Mouse (Mus musculus): ENCODE results near the gene Tenm3.

The Tenm3 gene

DNA sequence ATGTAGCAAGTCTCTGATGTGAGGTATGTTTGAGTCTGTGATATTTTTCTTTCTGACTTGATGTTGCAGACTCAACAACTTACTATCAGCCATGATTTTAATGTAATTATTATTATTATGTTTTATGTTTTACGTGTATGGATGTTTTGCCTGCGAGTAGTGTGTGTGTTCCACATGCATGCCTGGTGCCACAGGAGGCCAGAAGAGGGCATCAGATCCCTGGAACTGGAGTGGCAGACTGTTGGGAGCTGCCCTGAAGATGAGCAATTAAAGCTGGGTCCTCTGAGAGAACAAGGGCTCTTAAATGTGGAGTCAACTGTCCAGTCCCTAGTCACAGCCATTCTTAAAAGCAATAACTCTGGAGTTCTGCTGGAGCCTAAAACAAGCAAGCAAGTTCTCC, 564.4 kb downstream of the Tenm3 start:
- WGBS, result 98% methylated on average over 2 of the region's 2 CpGs

DNA sequence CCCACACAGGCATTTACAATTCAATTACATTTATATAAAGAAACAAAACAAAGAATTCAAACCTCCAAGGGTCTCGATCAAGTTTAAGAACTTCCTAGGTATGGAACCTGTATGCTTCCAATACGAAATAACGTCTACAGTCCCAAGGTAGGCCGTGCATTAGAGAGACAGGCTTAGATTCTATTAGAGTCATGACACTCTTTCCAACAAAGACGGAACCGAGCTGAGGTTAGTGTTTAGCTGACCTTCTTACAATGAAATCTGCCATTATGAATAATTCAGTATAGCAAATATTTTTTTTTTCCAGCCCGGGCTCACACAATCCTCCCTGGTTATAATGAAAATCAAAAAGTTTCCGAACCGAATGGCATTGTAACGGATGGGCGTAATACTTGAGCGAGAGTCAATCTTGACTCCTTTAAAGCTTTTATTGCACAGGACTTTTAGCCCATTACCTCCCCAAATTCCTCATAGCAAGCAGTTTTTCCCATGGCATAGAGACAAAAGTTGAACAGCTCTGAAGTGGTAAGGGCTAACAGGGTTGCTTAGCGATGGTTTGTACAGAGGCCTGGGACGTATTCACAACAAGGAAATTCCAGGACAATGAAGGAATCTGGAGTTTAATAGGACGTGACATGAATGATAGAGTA, 565.6 kb downstream of the Tenm3 start:
- 74% methylated on average over 15 of the region's 15 CpGs for WGBS

DNA sequence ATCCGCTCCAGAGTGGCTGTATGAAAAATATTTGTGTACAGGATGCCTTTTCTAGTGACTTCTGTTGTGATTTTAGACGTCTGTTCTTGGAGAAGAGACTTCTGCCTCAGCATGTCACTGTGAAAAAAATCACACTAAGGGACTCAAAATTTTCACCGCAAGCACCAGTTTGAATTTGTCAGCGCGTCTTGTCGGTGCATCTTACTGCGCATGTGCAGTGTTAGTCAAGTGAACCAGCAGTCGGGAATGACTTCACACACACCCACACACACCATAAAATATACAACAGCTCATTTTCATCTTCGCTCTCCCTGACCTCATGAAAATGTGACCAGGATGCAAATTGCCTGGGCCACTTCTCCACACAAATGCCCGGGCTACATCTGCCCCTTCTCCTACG, 568.7 kb downstream of the Tenm3 start:
- 66% methylated on average over 11 of the region's 11 CpGs for WGBS

DNA sequence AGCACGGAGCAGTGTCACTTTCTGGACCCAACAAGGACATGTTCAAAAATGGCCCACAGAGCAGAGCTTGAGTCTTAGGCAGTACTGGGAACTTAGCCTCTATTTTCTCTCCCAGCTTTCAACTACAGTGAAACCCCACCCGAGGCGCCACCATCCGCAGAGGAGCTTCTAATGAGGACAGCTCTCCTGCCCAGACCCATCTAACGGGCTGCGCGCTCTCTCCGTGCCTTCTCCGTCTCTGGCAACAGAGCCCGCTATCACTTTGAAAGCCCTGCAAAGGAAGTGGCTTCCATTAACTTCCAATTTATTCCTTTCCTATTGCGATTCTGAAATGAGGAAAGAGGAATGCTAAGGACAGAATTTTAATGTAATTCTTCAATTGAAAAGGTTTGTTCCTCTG, 569.2 kb downstream of the Tenm3 start:
- 71% methylated on average over 11 of the region's 11 CpGs for WGBS

DNA sequence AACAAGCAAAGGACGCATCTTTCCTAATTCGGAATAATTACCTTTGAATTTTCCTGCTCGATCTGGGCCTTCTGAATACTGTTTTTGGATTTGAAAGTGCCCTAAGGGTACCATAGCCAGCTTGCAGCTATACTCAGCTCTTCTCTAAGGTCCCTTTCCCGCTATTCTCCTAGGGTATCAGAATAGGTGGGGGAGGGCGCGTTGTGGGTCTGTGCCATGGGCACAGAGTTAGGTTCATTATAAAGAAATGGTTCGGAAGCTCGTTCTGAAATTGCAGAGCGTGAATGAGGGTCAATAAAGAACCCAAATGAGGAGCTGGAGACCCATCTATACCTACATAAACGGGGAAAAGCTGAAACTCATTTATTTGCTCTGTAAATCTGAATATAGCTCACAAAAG, 575.1 kb downstream of the Tenm3 start:
- WGBS, result 90% methylated on average over 10 of the region's 10 CpGs

DNA sequence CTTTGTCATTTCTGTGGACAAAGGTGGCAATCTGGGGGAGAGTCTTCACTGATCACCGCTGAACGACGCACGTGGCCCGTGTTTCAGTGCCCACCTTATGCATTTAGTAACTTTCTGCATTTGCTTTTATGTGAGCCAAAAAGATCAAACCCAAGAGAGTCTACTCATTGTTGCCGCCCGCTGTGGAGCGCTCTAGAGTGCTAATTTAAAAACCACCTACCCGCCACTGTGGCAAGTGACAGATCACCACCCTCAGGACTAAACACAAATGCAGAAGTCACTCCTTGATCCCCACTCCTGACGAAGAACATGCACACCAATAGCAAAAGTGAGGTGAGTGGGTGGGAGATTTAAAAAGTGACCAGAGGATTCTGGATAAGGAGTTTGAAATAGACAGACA, 583.5 kb downstream of the Tenm3 start:
- WGBS, result 59% methylated on average over 10 of the region's 10 CpGs

DNA sequence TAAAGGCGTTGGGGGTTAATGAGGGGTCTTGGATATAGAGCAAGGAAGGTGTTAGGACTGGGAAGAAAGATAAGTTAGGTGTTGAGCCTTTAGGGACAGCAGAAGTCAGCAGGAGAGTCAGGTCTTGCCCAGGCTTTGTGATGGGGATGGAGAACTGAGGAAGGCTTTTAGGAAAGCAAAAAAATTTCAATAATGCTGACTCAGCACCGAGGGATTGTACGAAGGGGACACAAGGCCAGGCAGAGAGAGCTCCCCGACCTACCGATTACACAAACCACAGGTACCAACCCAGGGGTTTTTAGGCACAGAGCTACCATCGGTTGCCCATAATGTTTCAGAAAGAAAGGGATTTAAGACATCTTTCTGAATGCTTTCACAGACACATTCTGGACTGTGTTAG, 583.9 kb downstream of the Tenm3 start:
- WGBS, result 87% methylated on average over 6 of the region's 6 CpGs

DNA sequence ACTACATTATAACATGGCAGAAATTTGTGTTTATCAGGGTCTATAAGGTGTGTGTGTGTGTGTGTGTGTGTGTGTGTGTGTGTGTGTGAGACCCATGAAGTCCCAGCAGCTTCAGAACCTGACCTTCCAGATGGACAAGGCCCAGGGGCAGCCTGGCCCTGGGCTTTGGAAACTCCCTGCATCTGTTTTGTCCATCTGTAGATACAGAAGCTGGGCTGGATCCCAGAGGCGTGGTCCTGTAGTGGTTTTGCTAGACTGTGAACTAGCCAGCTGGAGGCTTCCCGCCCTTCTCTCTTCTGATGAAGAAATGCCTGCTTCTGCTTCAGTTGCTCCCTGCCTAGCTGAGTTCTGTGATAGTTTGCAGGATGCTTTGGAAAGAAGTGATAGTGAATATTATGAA, 599.9 kb downstream of the Tenm3 start:
- WGBS, result 82% methylated on average over 2 of the region's 2 CpGs

DNA sequence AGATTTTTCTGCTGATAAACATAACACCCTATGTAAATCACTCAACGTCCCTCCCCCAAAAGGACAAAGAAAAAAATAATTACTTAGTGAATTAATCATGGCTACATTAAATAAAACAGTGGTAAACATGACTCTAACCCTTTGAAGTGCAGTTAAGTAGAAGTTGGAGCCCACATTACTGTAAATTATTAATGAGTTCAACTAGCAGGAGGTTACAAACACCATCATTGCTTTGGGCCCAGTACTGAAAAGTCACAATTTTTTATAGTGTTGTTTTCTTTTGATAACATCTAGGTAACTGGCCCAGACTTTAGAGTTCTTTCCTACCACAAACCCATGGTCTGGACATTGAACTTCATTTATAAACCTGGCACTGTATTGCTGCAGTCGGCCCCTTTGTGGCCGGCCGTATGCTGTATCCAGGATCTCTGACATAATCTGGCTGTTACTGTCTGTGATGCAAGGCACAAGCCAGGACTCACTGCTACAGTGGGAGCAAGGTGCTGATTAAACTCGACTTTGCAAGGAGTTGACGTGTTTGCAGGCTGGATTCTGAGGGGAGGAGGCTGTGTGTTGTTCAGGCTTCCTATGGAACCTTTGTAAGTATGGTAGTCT, 602.7 kb downstream of the Tenm3 start:
- 61% methylated on average over 6 of the region's 6 CpGs for WGBS

DNA sequence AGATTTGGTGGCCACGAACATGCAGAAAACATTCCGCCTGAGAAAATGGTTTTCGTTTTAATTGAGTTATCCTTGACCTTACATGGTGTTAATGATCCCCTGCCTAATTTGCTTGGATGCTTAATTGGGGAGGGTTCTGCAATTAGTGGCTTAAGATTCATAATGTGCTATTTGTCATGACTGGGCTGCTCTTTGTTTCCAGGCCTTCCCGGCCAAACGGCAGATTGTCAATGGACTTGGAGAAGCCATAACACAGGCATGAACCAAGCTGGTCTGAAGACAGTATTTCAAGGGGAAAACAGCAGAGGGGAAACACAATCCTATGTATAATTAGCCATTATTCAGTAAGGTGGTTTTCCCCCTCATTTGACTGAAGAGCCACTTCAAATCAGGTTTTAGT, 606.8 kb downstream of the Tenm3 start:
- 75% methylated on average over 5 of the region's 5 CpGs for WGBS

DNA sequence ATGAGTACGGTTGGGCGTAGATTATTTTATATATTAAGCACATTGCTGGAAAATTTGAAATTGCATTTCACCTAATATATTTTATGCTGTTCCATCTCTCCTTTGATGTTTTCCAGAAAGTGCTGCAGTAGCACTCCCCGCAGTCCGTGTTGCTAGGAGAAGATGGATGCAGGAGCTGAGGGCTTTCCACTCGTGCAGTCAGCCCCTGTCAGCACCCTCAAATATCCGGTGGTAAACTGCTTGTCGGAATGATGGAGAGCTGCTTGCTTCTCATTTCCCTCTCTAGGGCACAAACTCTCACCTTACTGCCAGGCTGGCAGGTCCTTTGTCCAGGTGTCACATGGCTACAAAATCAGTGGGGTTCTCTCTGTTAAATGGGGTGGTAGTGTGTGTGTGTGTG, 610.8 kb downstream of the Tenm3 start:
- WGBS, result 79% methylated on average over 7 of the region's 7 CpGs

DNA sequence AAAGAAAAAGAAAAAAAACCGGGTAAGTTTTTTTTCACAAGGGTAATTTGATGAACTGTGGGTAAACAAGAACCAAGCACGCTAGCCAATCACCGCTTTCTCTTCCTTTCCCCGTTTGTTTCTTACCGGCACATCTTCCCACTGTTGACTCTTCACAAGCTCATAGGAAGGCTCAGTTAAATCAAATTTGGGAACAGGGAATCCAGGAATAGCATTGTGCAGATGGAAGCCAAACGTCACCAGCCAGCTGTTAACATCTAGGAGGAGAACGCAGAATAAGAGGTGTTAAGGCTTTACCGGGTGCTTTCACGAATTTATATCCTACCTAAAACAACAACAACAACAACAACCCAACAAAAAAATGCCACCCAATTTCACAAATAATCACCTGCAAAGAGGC, 611.9 kb downstream of the Tenm3 start:
- 41% methylated on average over 9 of the region's 9 CpGs for WGBS

DNA sequence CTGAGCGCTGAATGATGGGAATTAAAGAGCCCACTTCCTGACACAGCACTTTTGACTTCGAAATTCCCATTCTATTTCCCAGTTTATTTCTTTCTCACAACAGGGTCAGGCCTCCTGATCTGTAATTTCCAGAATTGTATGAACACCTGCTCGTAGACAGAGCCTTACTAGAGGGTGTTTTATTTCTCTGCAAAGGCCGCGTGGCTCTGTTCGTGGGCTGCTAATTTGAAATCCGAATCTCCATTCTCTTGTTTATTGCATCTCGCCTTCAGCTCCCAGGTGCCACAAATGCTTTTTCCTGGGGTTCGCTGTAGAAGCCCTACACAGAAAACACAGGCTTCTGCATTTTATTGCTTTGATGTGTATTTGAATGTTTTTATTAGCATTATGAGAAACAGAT, 612.4 kb downstream of the Tenm3 start:
- WGBS, result 53% methylated on average over 9 of the region's 9 CpGs

DNA sequence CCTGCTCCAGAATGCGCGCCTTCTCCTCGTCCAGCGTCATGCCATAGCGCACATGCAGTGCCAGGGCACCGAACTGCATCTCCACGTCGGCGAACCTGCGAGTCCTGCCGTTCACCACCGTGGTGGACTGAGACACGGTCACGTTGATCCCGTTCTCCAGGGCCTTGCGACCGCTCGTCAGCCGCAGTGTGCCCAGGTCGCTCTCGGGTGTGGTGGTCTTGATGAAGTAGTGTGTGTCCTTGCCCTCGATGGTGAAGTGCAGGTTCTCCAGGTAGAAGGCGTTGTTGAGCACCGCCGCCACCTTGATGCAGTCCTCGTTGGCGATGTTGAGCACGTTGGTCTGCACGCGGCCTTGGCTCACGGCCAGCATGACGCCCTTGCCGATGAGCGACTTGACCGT, 615.1 kb downstream of the Tenm3 start:
- 97% methylated on average over 35 of the region's 35 CpGs for WGBS

DNA sequence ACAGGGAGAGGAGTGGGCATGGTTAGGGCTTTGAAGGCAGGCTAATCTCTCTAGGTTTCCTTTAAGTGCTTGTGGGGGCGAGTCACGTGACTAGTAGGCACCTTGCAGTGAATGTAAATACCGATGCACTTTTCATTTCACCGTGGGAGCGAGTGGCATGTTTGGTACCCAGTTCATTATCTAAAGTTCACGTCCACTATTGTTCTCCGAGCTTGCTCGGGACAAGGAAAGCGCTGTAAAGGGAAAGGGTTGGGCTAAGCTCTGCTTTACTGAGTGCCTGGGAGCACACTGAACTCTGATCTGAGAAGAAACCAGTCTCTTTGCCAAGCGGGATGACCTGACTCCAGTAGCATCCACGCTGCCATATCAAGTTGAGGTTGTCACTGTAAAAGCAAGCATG, 619.0 kb downstream of the Tenm3 start:
- WGBS, result 49% methylated on average over 11 of the region's 11 CpGs

DNA sequence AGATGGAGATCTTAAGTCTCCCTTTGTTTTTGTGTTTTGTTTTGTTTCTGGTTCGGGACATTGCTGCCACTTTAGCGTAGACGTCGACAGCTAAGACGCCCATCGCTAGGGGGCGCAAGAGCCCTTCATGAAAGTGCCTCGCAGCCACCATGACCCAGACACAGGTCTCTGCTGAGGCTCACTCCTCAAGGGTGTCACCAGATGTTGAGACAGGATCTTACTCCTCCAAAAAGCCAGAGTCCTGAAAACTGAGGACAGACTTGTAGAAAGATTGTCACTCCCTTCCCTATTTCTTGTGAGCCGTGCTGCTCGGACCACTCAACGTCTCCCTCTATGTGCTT, 621.4 kb downstream of the Tenm3 start:
- WGBS, result 5% methylated on average over 11 of the region's 11 CpGs

DNA sequence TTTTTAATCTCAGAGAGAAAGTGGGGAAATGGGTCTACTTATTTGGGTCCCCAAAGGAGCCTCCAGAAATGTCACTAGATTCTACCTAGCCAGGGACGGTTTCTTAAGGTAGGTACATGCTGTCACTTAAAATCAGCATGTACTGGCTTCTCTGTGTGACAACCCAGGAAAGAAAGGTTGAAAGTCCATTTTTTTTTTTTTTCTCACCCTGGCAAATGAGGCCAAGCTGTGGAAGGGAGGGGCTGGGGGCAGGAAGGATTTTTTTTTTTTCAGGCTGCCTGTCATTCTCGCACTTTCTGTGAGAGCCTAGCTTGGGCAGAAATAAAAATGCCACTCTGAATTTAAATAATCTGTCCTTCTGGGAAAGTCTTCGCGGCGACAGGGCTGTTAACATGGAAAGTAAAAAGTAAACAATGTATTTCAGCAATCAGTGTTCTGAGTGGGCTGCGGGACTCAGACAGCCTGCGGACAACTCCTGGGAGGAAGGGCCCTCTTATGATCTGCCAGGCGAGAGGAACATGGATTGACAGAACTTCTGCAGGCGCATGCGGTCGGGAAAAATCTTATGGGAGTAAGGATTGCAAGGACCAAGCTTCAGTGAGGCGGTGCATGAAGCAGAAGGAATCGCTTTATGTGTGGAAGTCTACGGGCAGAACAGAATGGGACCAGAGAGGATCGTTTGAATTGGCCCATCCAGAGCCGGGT, 621.9 kb downstream of the Tenm3 start:
- WGBS, result 8% methylated on average over 16 of the region's 16 CpGs

DNA sequence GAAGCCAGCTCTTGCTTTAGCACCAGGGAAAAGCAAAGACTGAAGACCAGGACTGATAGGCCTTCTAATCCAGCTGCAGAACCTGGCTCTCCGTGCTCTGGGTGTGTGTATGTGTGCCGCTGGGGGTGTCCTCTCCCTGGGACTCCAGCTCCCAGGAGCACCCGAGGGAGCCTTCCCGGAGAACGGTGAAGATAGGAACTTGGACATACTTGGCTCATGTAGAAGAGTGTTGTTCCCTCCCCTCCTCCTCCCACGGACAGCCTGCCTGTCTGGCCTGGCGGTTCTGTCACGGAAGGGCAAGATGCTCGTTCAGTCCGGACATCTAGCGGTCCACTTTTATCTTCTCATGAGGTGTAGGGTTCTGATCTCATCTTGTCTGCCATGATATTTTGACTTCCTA, 622.4 kb downstream of the Tenm3 start:
- WGBS, result 60% methylated on average over 11 of the region's 11 CpGs

DNA sequence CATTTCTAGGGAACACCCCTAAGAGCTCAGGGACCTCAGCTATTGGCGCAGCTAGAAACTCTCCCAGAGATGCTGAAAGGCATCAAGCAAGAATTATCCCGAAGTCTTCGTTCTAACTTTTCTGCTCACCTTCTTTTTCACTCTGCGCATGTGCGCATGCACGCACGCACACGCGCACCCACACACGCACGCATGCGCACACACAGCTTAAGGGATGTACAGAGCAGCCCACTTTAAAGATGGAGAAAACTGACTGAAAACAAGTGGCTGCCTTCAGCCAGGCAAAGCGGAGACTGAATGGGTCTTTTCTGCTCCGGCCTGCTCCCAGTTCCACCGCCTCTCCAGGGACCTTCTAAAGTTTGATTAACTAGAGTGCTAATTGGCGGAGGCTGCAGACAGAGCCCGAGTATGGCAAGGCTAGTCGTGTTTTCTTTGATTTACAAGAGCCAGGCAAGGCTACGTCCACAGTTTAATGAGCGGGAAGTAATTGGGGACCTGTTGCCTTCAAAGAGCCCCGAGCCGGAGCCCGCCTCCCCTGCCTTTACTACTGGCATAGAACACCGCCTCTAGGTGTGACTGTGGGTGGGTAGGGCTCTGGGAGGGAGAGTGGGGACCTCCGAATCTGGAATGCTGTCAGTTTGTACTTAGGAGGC, 623.1 kb downstream of the Tenm3 start:
- 45% methylated on average over 25 of the region's 25 CpGs for WGBS

DNA sequence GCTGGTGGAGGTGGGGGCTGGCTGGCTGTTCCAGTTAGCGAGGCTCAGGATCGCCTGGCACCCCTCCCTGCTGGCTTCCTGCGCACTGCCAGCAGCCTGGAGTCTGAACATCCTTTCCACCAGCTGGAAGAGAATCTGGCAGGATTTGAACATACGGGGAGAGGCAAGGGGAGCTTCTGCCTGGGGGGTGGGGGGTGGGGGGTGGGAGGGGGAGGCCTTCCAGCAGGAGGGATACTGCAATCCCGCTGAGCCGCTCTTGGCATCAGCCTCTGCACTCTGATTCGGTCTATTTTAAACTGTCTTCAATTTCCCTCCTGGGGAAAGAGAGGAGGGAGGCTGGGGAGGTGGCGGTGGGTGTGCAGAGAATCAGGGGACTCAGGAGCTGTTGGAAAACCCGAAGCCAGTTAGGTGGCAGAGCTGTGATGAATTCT, 628.7 kb downstream of the Tenm3 start:
- 11% methylated on average over 9 of the region's 9 CpGs for WGBS

DNA sequence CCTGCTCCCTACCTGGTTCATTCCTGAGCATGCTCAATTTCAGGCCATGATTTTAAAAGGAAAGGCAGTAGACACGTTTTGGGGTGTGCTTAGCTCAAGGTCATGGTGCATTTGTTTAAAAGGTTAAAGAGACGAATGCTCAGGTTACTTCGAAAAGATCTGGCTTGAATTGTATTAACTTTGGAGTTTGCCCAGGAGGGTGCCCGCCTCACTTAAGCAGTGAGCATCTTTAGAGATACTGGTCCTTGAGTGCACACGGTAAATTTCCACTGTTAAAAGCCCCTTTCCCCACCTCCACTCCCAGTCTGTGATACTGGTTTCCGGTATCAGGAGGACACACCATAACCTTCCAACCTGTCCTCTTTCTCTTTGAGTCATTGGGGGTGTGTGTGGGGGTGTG, 629.4 kb downstream of the Tenm3 start:
- WGBS, result 81% methylated on average over 6 of the region's 6 CpGs

DNA sequence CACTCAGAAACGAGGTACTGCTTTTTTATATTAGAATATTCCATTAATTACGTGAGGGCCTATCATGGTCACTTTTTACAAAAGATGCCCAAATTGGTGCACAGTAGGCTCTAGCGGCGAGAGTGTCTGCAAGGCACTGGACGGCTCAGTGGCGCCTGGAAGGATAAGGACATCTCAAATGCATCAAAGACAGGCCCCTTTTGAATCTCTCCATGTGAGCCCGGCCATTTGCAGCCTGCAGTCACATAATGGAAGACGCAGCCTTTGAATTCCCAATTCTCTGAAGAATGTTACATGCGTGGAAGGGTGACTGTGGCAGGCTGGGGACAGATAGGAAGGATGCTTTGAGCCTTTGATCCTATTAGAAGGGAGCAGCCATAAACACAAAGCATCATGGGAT, 631.8 kb downstream of the Tenm3 start:
- 93% methylated on average over 9 of the region's 9 CpGs for WGBS

DNA sequence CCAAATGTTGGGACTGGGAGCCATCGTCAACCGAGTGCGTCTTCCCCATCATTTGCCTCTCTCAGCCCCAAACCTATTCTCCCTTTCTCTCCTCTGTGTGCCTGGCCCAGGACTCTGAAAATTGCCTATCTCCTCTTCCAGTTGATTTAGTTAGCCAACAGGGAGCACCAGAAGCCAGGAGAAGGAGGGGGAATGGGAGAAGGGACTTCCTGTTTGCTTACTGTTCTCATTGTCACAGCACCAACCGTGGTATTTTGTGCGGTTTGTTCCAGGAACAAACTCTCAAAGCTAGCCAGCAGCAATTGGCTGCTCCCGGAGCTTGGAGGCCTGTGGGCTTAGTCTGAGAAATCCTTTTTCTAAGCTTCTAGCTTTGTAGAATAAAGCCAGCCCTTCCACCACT, 636.2 kb downstream of the Tenm3 start:
- 61% methylated on average over 6 of the region's 6 CpGs for WGBS
